Mouse (Mus musculus): Measurements from ENCODE around the gene Tcp11. TPM values are rescaled to one million over a fixed set of nuclear protein-coding genes. Genes with fewer than 3 reads are reported as not detected.
A peak's percentile ranks its signal among the peaks of the same experiment; 100 is the strongest.

Gene Tcp11
- total and polyA plus RNA-seq, 3 experiments, result 0.50 to 0.82 TPM; not detected in 1

GRCm38 (mm10) chr17:28096418-28096817 is 16.0 kb upstream of the Tcp11 start:
- Histone ChIP-seq H3K27ac (ENCODE audit: control insufficient read depth, low read depth, low read length) (no peak overlapping the region), H3K9me3 (replicated peaks; ENCODE audit: insufficient read depth, low read length) (no peaks in the 10 kb centered on the region), H3K9ac (ENCODE audit: control insufficient read depth, low read depth, low read length, poor library complexity, severe bottlenecking) (no peak overlapping the region), H3K4me1 (ENCODE audit: control insufficient read depth in 1 of 2, insufficient read depth in 2 of 2, low read length in 2 of 2) (no peaks in the 10 kb centered on the region; a peak in 1 of 4 replicates), H3K4me3 (ENCODE audit: control insufficient read depth in 1 of 2, insufficient read depth in 1 of 2, low read depth in 2 of 2, low read length in 2 of 2) (no peak overlapping the region), H3K79me2 (ENCODE audit: control insufficient read depth, insufficient read depth, low read length, poor library complexity) (no peaks in the 10 kb centered on the region), H3K27me3 (ENCODE audit: control insufficient read depth in 1 of 2, insufficient read depth in 2 of 2, low read length in 2 of 2) (no peaks in the 10 kb centered on the region; a peak in 1 of 4 replicates), H3K36me3 (ENCODE audit: control insufficient read depth in 1 of 2, insufficient read depth in 2 of 2, low read length in 2 of 2) (no peaks in the 10 kb centered on the region)
- no peak for TF ChIP-seq USF2 (IDR thresholded peaks at IDR 0.05; ENCODE audit: borderline replicate concordance in 1 of 2, insufficient read depth in 1 of 2, low read depth in 1 of 2, low read length in 2 of 2)
- no peak for TF ChIP-seq CHD2 (IDR thresholded peaks at IDR 0.05; ENCODE audit: low read length)
- TF ChIP-seq MYB (IDR thresholded peaks at IDR 0.05; ENCODE audit: low read depth, low read length), result no peak
- TF ChIP-seq MAX (IDR thresholded peaks at IDR 0.05; ENCODE audit: low read length), result no peak
- TF ChIP-seq POLR2AphosphoS5 (IDR thresholded peaks at IDR 0.05; ENCODE audit: borderline replicate concordance, low read depth, low read length), result no peak
- TF ChIP-seq MEF2A (IDR thresholded peaks at IDR 0.05; ENCODE audit: extremely low read depth, insufficient replicate concordance, low read depth, low read length, poor library complexity, severe bottlenecking), result no peak
- TF ChIP-seq UBTF (IDR thresholded peaks at IDR 0.05; ENCODE audit: borderline replicate concordance, insufficient read depth, low read depth, low read length), result no peak
- no peak for TF ChIP-seq POLR2AphosphoS2 (IDR thresholded peaks at IDR 0.05; ENCODE audit: low read length)
- TF ChIP-seq JUND (IDR thresholded peaks at IDR 0.05; ENCODE audit: low read depth, low read length), result no peak
- no peak for TF ChIP-seq NRF1 (IDR thresholded peaks at IDR 0.05; ENCODE audit: insufficient read depth, low read depth, low read length, poor library complexity, severe bottlenecking)
- TF ChIP-seq MXI1 (IDR thresholded peaks at IDR 0.05; ENCODE audit: low read depth, low read length), result no peak
- TF ChIP-seq KAT2A (conservative IDR thresholded peaks at IDR 0.05; ENCODE audit: low read depth, low read length), result no peak
- TF ChIP-seq BHLHE40 (IDR thresholded peaks at IDR 0.05; ENCODE audit: borderline replicate concordance, low read depth, low read length), result no peak
- no peak for TF ChIP-seq MAZ (IDR thresholded peaks at IDR 0.05; ENCODE audit: low read depth, low read length)
- DNase-seq (ENCODE audit: low read depth, low spot score), result no peak

GRCm38 (mm10) chr17:28093837-28094236 is 13.4 kb upstream of the Tcp11 start:
- H3K36me3 ChIP-seq (ENCODE audit: control insufficient read depth in 1 of 2, insufficient read depth in 2 of 2, low read length in 2 of 2), result no peaks in the 10 kb centered on the region

More at GRCm38 (mm10) chr17:28093837-28094236, 13.4 kb upstream of the Tcp11 start:
- TF ChIP-seq KAT2A (conservative IDR thresholded peaks at IDR 0.05; ENCODE audit: low read depth, low read length) (no peak), CTCF (IDR thresholded peaks at IDR 0.05 in 2 of 3, conservative IDR thresholded peaks at IDR 0.05 in 1 of 3; ENCODE audit: control insufficient read depth in 1 of 3, insufficient read depth in 1 of 3, low read depth in 2 of 3, low read length in 3 of 3, poor library complexity in 1 of 3, severe bottlenecking in 1 of 3) (peak; percentile 31 to 55 (median 47)), RAD21 (IDR thresholded peaks at IDR 0.05; ENCODE audit: low read depth, low read length) (peak; percentile 12; the same call in 1 of the 2 replicates)
- Histone ChIP-seq H3K9me3 (replicated peaks; ENCODE audit: insufficient read depth, low read length) (no peaks in the 10 kb centered on the region), H3K4me1 (ENCODE audit: control insufficient read depth in 1 of 2, insufficient read depth in 2 of 2, low read length in 2 of 2) (no peaks in the 10 kb centered on the region; a peak in 1 of 4 replicates), H3K27ac (ENCODE audit: control insufficient read depth, low read depth, low read length) (no peak overlapping the region), H3K79me2 (ENCODE audit: control insufficient read depth, insufficient read depth, low read length, poor library complexity) (no peaks in the 10 kb centered on the region), H3K9ac (ENCODE audit: control insufficient read depth, low read depth, low read length, poor library complexity, severe bottlenecking) (no peak overlapping the region), H3K27me3 (ENCODE audit: control insufficient read depth in 1 of 2, insufficient read depth in 2 of 2, low read length in 2 of 2) (no peaks in the 10 kb centered on the region; a peak in 1 of 4 replicates), H3K4me3 (ENCODE audit: control insufficient read depth in 1 of 2, insufficient read depth in 1 of 2, low read depth in 2 of 2, low read length in 2 of 2) (no peak overlapping the region)
- peak; percentile 37 for DNase-seq (ENCODE audit: low read depth, low spot score)
